Mouse (Mus musculus): ENCODE measurements around the gene Arrb1. TPM values are rescaled to one million over a fixed set of nuclear protein-coding genes. Genes with fewer than 3 reads are reported as not detected.

Arrb1 gene
- polyA plus RNA-seq, 1 experiment from 2014 or later = 3.8 TPM

DNA sequence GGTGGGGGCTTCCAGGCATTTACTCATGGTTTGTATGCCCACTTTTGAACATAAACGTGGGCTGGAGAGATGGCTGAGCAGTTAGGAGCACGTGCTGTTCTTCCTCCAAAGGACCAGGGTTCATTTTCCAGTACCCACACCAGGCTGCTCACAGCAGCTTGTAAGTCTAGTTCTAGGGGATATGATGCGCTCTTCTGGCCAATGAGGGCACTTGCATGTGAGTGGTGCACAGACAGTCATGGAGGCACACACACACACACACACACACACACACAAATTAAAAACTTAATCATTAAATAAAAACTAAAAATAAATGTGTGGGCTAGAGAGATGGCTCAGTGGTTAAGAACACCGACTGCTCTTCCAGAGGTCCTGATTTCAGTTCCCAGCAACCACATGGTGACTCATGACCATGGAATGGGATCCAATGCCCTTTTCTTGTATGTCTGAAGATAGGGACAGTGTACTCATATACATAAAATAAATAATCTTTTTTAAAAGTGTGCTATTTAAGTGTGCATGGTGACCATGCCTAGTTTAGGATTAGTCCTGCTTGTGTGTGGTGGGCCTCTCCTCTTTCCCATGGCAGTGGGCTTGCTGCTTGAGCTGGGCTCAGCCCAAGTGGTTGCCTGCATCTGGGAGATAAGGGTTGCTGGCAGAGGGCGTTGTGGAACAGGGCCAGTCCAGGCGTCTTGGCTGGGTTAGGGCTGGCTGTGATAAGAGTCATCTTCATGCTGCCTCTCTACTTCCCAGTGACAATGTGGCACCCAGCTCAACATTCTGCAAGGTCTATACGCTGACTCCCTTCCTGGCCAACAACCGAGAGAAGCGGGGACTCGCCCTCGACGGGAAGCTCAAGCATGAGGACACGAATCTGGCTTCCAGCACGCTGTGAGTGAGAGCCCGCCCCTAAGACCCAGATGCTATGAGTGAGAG, 58.9 kb downstream of the Arrb1 start:
- no peaks in the 10 kb centered on the region for H3K27me3 ChIP-seq (replicated peaks; ENCODE audit: control insufficient read depth, insufficient read depth, low read length)
- H3K36me3 ChIP-seq (ENCODE audit: control insufficient read depth, insufficient read depth, low read length) = peaks cover 24% of the 10 kb centered on the region; the same call in 1 of the 2 replicates
- ATAC-seq (ENCODE audit: low read depth) (no peak), DNase-seq (ENCODE audit: low spot score) (no peak)
- no peaks in the 10 kb centered on the region for H3K4me1 ChIP-seq (ENCODE audit: control insufficient read depth, insufficient read depth, low read length)
- 85% methylated on average over 13 of the region's 15 CpGs for whole genome bisulfite sequencing
- no peak overlapping the region for H3K4me3 ChIP-seq (ENCODE audit: low read depth, low read length)
- H3K9me3 ChIP-seq (ENCODE audit: control insufficient read depth, low read length) = no peaks in the 10 kb centered on the region
- no peak overlapping the region for H3K27ac ChIP-seq (replicated peaks; ENCODE audit: low read depth, low read length)
- H3K4me2 ChIP-seq (ENCODE audit: low read depth, low read length) = no peak overlapping the region
- no peak overlapping the region for H3K9ac ChIP-seq (ENCODE audit: low read depth, low read length)

DNA sequence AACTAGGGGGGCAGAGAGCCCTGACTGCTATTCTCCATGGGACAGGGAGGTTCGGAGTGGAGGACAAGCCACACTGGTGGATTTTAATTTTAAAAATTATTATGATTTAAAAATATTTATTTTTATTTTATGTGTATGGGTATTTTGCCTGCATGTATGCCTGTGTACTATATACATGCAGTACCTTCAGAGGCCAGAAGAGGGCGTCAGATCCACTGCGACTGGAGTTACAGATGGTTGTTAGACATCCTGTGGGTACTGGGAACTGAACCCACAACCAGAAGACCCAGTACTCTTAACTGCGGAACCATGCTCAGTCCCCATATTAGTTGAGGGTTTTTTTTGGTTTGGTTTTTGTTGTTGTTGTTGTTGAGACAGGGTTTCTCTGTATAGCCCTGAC, 63.5 kb downstream of the Arrb1 start:
- H3K27me3 ChIP-seq (replicated peaks; ENCODE audit: control insufficient read depth, insufficient read depth, low read length) = no peaks in the 10 kb centered on the region
- H3K4me2 ChIP-seq (ENCODE audit: low read depth, low read length) = no peak overlapping the region
- H3K36me3 ChIP-seq (ENCODE audit: control insufficient read depth, insufficient read depth, low read length) = peaks cover 23% of the 10 kb centered on the region; the same call in 1 of the 2 replicates
- ATAC-seq (ENCODE audit: low read depth) (no peak), DNase-seq (ENCODE audit: low spot score) (no peak)
- no peak overlapping the region for H3K9ac ChIP-seq (ENCODE audit: low read depth, low read length)
- H3K27ac ChIP-seq (replicated peaks; ENCODE audit: low read depth, low read length) = no peak overlapping the region
- 71% methylated on average over 4 of the region's 4 CpGs for WGBS
- H3K4me1 ChIP-seq (ENCODE audit: control insufficient read depth, insufficient read depth, low read length) = no peaks in the 10 kb centered on the region
- no peak overlapping the region for H3K4me3 ChIP-seq (ENCODE audit: low read depth, low read length)
- H3K9me3 ChIP-seq (ENCODE audit: control insufficient read depth, low read length) = no peaks in the 10 kb centered on the region

- no peak for DNase-seq (ENCODE audit: low spot score)
- H3K4me2 ChIP-seq (ENCODE audit: low read depth, low read length) = no peak overlapping the region
- no peak overlapping the region for H3K9ac ChIP-seq (ENCODE audit: low read depth, low read length)
- H3K36me3 ChIP-seq (ENCODE audit: control insufficient read depth, insufficient read depth, low read length) = peaks cover 8% of the 10 kb centered on the region; the same call in 1 of the 2 replicates
- no peak for ATAC-seq (ENCODE audit: low read depth)
- no peak overlapping the region for H3K27ac ChIP-seq (replicated peaks; ENCODE audit: low read depth, low read length)
- H3K4me3 ChIP-seq (ENCODE audit: low read depth, low read length) = no peak overlapping the region
- WGBS = 83% methylated on average over 8 of the region's 8 CpGs
- H3K9me3 ChIP-seq (ENCODE audit: control insufficient read depth, low read length) = no peaks in the 10 kb centered on the region
- no peaks in the 10 kb centered on the region for H3K4me1 ChIP-seq (ENCODE audit: control insufficient read depth, insufficient read depth, low read length)
- H3K27me3 ChIP-seq (replicated peaks; ENCODE audit: control insufficient read depth, insufficient read depth, low read length) = no peaks in the 10 kb centered on the region
Measured at GRCm38 (mm10) chr7:99603875-99604662, 68.8 kb downstream of the Arrb1 start.

DNA sequence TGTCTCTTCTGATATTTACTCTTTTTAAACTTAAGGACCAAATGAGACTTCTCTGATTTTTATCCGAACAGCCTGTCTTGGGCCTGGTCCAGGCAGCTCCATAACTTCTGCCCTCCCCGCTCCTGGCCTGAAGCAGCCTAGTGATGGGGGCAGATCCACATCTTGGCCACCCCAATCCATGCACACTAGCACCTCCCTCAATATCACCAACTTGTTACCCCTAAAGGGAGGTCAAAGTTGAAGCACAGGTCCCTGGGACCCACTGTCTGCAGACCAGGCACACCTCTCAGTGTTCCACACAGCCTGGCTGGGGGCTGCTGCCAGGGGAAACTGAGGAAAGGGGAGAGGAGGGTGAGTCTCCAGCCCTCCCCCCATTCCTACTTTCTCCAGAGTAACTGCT, 69.8 kb downstream of the Arrb1 start:
- Histone ChIP-seq H3K4me2 (ENCODE audit: low read depth, low read length) (no peak overlapping the region), H3K36me3 (ENCODE audit: control insufficient read depth, insufficient read depth, low read length) (peaks cover 8% of the 10 kb centered on the region; the same call in 1 of the 2 replicates), H3K9ac (ENCODE audit: low read depth, low read length) (no peak overlapping the region), H3K27ac (replicated peaks; ENCODE audit: low read depth, low read length) (no peak overlapping the region), H3K27me3 (replicated peaks; ENCODE audit: control insufficient read depth, insufficient read depth, low read length) (no peaks in the 10 kb centered on the region), H3K4me3 (ENCODE audit: low read depth, low read length) (no peak overlapping the region), H3K4me1 (ENCODE audit: control insufficient read depth, insufficient read depth, low read length) (no peaks in the 10 kb centered on the region), H3K9me3 (ENCODE audit: control insufficient read depth, low read length) (no peaks in the 10 kb centered on the region)
- WGBS = 94% methylated on average over 2 of the region's 2 CpGs
- DNase-seq (ENCODE audit: low spot score) (no peak), ATAC-seq (ENCODE audit: low read depth) (no peak)

GRCm38 (mm10) chr7:99606303-99606702, 71.0 kb downstream of the Arrb1 start:
- Histone ChIP-seq H3K27me3 (replicated peaks; ENCODE audit: control insufficient read depth, insufficient read depth, low read length) (no peaks in the 10 kb centered on the region), H3K4me2 (ENCODE audit: low read depth, low read length) (no peak overlapping the region), H3K9ac (ENCODE audit: low read depth, low read length) (no peak overlapping the region), H3K27ac (replicated peaks; ENCODE audit: low read depth, low read length) (no peak overlapping the region), H3K36me3 (ENCODE audit: control insufficient read depth, insufficient read depth, low read length) (no peaks in the 10 kb centered on the region), H3K9me3 (ENCODE audit: control insufficient read depth, low read length) (no peaks in the 10 kb centered on the region), H3K4me3 (ENCODE audit: low read depth, low read length) (no peak overlapping the region), H3K4me1 (ENCODE audit: control insufficient read depth, insufficient read depth, low read length) (no peaks in the 10 kb centered on the region)
- no peak for DNase-seq (ENCODE audit: low spot score)
- no peak for ATAC-seq (ENCODE audit: low read depth)
- 84% methylated on average over 11 of the region's 11 CpGs for WGBS

DNA sequence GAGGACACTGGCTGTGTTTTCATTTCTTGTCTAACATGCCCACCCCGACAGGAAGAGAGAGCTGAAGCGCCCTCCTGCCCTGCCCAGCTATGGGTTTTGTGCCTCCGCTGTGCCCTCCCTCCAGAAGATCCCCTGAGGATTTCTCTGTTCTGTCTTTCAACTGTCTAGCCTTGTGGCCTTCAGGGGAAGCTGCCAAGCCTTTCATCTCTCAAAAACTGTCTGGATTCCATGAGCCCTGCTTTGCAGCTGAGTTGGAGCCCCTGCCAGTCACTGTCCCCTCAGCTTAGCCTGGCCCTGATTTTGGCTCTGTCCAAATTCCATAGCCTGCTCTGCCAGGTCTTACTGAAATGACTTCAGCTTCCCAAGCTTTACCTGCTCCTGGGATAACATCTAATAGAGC, 71.5 kb downstream of the Arrb1 start:
- no peak overlapping the region for H3K4me2 ChIP-seq (ENCODE audit: low read depth, low read length)
- no peak overlapping the region for H3K4me3 ChIP-seq (ENCODE audit: low read depth, low read length)
- H3K9me3 ChIP-seq (ENCODE audit: control insufficient read depth, low read length) = no peaks in the 10 kb centered on the region
- no peaks in the 10 kb centered on the region for H3K36me3 ChIP-seq (ENCODE audit: control insufficient read depth, insufficient read depth, low read length)
- 58% methylated on average over 3 of the region's 3 CpGs for WGBS
- no peaks in the 10 kb centered on the region for H3K27me3 ChIP-seq (replicated peaks; ENCODE audit: control insufficient read depth, insufficient read depth, low read length)
- H3K4me1 ChIP-seq (ENCODE audit: control insufficient read depth, insufficient read depth, low read length) = no peaks in the 10 kb centered on the region
- H3K27ac ChIP-seq (replicated peaks; ENCODE audit: low read depth, low read length) = no peak overlapping the region
- H3K9ac ChIP-seq (ENCODE audit: low read depth, low read length) = no peak overlapping the region
- DNase-seq (ENCODE audit: low spot score) (no peak), ATAC-seq (ENCODE audit: low read depth) (no peak)

GRCm38 (mm10) chr7:99607632-99608031, 72.4 kb downstream of the Arrb1 start:
- no peak overlapping the region for H3K4me3 ChIP-seq (ENCODE audit: low read depth, low read length)
- no peak overlapping the region for H3K9ac ChIP-seq (ENCODE audit: low read depth, low read length)
- no peak overlapping the region for H3K27ac ChIP-seq (replicated peaks; ENCODE audit: low read depth, low read length)
- 43% methylated on average over 2 of the region's 2 CpGs for WGBS
- H3K27me3 ChIP-seq (replicated peaks; ENCODE audit: control insufficient read depth, insufficient read depth, low read length) = no peaks in the 10 kb centered on the region
- H3K36me3 ChIP-seq (ENCODE audit: control insufficient read depth, insufficient read depth, low read length) = no peaks in the 10 kb centered on the region
- no peaks in the 10 kb centered on the region for H3K9me3 ChIP-seq (ENCODE audit: control insufficient read depth, low read length)
- ATAC-seq (ENCODE audit: low read depth) = no peak
- DNase-seq (ENCODE audit: low spot score) = no peak
- H3K4me1 ChIP-seq (ENCODE audit: control insufficient read depth, insufficient read depth, low read length) = no peaks in the 10 kb centered on the region
- H3K4me2 ChIP-seq (ENCODE audit: low read depth, low read length) = no peak overlapping the region

GRCm38 (mm10) chr7:99618264-99618663, 83.0 kb downstream of the Arrb1 start:
- no peaks in the 10 kb centered on the region for H3K4me1 ChIP-seq (ENCODE audit: control insufficient read depth, insufficient read depth, low read length)
- H3K9ac ChIP-seq (ENCODE audit: low read depth, low read length) = no peak overlapping the region
- WGBS = 55% methylated on average over 2 of the region's 2 CpGs
- no peak overlapping the region for H3K27ac ChIP-seq (replicated peaks; ENCODE audit: low read depth, low read length)
- H3K9me3 ChIP-seq (ENCODE audit: control insufficient read depth, low read length) = no peaks in the 10 kb centered on the region
- no peaks in the 10 kb centered on the region for H3K36me3 ChIP-seq (ENCODE audit: control insufficient read depth, insufficient read depth, low read length)
- H3K4me2 ChIP-seq (ENCODE audit: low read depth, low read length) = no peak overlapping the region
- H3K4me3 ChIP-seq (ENCODE audit: low read depth, low read length) = no peak overlapping the region
- H3K27me3 ChIP-seq (replicated peaks; ENCODE audit: control insufficient read depth, insufficient read depth, low read length) = 0 out of 2 replicates have a peak, but pooled peaks cover 4% of the 10 kb centered on the region
- ATAC-seq (ENCODE audit: low read depth) = no peak
- DNase-seq (ENCODE audit: low spot score) = no peak
